Mouse (Mus musculus) testis, postnatal 14 days (tissue): ENCODE measurements at regions not wholly inside any gene's neighbourhood (a gene's known extent, or its start where the extent isn't known, plus 50 kb on each side); places are given as distances from the start of the nearest gene placed in this dataset.

Source experiments
- DNase-seq: peaks from one replicate; pipeline ENCODE4 v3.0.0; 2021; ENCODE audit warnings: low spot score

DNA sequence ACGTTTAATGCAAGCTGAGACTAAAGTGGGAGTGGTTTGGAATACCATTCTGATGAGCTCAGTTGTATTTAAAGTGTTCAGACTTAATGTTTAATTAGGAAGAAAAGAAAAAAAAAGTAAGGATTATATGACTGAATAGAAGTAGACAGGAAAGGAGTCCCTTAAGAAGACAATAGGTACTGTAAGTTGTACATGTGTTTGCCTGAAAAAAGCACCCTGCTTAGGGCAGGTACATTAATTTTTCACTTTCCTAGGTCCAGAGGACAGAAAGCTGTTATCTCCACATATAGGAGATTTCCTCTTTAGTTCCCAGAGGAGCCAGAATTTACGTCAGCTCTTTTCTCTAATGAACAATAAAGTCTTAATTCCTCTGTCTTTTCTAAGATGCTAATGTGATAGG, 58.5 kb downstream of the Olfr987 start:
- DNase-seq = no peak

DNA sequence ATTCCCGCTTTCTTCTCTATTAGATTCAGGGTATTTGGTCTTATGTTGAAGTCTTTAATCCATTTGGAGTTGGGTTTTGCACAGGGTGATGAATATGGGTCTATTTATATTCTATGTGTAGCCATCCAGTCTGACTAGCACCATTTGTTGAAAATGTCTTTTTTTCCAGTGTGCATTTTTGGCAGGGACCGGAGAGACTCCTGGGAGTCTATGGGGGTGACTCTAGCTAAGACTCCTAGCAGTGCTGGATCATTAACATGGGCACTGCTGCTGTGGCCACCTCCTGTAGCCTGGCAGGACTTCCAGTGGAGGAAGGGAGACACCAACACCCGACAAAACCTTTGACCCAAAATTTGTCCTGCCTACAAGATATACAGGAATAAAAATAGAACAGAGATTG, 61.0 kb downstream of the Olfr987 start:
- no peak for DNase-seq

GRCm38 (mm10) chr2:85277433-85277832, 61.7 kb downstream of the Olfr987 start:
- DNase-seq = no peak

DNA sequence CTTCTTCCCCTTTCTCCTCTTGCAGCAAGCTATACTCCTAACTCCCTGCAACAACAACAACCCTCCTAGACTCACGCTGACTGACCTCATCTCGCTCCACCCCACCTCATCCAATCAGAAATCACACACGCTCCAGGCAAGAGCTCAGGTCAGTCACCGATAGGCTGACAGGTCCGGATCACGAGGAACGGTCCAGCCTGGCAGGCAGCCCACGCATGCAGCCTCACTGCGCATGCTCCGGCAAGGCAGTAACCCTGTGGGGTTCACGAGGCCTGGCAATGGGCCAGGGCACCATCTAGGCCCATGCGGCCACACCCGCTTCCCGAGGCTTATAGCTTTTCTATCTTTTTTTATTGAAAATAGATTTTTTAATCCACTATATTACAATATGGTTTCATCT, 69.8 kb upstream of the Lrrc55 start:
- DNase-seq = peak; percentile 86

- no peak for DNase-seq
Measured at GRCm38 (mm10) chr2:85265667-85266066, 68.7 kb upstream of the Lrrc55 start.

DNA sequence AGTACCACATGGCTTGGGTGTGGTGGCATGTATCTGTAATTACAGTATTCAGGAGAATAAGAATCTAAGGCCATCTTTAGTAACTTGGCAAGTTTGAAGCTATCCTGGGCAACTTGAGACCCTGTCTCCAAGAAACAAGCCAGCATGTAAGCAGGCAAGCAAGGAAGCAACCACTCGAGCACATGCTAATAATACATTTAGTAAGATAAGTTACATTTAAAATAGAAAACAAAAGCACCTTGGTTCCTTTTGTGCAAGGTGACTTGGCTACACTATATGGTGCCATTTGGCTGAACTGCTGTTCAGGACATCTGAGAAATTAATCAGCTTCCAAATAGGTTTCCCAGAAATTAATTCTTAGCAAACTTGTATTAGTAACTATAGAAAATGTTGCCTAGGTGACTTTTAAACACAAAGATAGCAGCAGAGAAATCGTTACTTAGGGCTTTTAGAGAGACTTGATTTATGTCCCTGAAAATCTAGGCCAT, 68.1 kb upstream of the Lrrc55 start:
- DNase-seq = no peak

DNA sequence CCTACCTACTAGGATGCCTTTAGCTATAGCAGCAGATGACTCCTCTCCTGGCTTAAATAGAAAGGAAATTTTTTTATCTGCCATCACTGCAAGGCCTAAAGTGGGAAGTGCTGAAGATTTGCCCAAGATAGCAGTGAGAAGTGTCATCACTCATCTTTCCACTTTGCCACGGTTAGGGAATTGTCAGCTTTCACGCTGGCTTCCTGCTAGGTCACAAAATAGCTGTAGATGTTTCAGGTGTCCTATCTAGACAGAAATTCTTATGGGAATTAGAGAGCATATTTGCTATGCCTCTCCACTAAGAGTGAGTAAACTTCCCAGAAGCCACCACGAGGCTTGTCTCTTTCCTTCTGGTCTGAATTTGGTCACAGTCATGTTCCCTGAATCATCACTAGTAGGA, 60.4 kb upstream of the Lrrc55 start:
- DNase-seq = no peak

- DNase-seq = no peak
Measured at GRCm38 (mm10) chr2:85255610-85256009, 58.6 kb upstream of the Lrrc55 start.

DNA sequence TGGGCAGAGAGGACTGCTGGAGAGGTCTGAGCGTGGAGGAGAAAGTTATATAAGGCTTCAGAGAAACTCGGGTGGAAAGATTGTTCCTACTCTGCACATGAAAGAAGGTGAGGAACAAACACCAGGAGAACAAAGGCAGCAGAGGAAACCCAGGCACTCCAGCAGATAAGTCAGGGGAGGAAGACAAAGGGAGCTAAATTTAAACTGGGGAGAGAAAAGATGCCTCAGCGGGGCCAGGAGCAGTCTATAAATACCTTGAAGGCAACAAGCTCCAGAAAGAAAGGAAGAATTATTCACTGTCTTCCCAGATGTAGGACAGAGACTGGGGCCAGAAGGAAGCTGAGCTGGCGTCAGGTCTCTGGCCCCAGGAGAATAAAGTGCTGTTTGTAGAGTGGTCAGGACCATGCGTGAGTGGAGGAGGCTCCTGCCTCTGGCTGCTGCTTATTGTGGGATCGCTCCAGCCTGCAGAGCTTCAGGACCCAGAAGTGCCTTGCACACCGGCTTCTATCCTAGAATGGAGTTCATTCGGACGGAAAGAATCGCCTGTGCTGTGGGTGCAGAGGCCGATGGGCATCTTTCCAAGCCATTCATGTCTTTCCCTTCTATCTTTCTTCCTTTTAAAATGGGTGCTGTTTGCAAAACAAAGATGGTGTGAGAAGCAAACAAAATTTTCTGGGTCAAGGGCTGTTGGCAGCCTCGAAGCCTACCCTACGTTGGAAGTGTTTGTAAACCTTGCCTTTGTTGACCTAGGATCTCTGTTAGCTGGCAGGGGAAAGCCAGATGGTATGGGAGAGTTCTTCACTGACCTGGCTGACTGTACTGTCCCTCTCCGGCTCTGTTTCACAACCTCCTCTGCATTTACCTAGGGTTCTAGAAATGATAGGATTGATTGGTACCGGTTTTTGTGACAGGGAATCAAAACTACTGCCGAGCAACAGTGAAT, 55.6 kb upstream of the Lrrc55 start:
- DNase-seq = no peak

DNA sequence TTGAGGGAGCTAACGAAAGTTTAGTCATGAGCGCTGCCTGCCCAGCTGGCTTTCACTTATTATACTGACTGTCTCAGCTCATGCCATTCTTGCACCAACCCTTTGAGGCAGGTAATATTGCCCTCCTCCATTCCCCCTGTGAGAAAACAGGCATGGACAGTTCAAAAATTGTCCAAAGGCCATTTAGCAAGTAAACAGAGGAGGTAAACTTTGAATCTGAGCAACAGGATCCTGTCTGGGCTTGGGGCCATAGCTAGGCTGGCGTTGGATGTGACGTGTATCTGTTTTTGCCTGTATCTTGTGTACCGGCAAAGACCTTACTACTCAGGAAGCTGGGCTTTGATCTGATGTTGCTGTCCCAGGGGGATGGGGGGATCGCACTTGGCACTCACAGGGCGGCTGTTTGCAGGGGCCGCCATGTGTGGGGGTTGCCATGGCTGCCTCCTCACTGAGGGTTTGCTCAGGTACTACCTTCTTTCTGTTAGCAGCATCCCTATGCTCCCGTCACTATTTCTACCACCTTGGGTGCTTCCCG, 53.1 kb upstream of the Lrrc55 start:
- no peak for DNase-seq
